Mouse (Mus musculus) neural tube, embryonic 12.5 days (tissue): ENCODE measurements around the gene Shld1. TPM values are rescaled to one million over a fixed set of nuclear protein-coding genes. Genes with fewer than 3 reads are reported as not detected.

Experiments used
- ATAC-seq: fragments of 200-750 bp; cut with Nextera tagmentation; 2 replicates; pipeline ENCODE4 v1.8.0; 2017; ENCODE audit warnings: low read depth, mild to moderate bottlenecking, moderate TSS enrichment, moderate library complexity; ENCODE audit not compliant: low FRiP score
- H3K27ac ChIP-seq: fragments of 300-500 bp; sonication (generic); 2 replicates; pipeline ENCODE4 v1.5.1; 2016
- H3K27me3 ChIP-seq: fragments of 300-500 bp; sonication (generic); replicated peaks from 2 replicates; pipeline ENCODE4 v1.6.1; 2016; ENCODE audit warnings: mild to moderate bottlenecking
- H3K36me3 ChIP-seq: fragments of 300-500 bp; sonication (generic); 2 replicates; pipeline ENCODE4 v1.6.1; 2016; ENCODE audit warnings: mild to moderate bottlenecking
- H3K4me1 ChIP-seq: fragments of 300-500 bp; sonication (generic); 2 replicates; pipeline ENCODE4 v1.6.1; 2016
- H3K4me2 ChIP-seq: fragments of 300-500 bp; sonication (generic); replicated peaks from 2 replicates; pipeline ENCODE4 v1.6.1; 2016; ENCODE audit warnings: mild to moderate bottlenecking
- H3K4me3 ChIP-seq: fragments of 300-500 bp; sonication (generic); 2 replicates; pipeline ENCODE4 v1.5.1; 2016
- H3K9ac ChIP-seq: fragments of 300-500 bp; sonication (generic); 2 replicates; pipeline ENCODE4 v1.6.1; 2016; ENCODE audit warnings: mild to moderate bottlenecking
- H3K9me3 ChIP-seq: fragments of 300-500 bp; sonication (generic); 2 replicates; pipeline ENCODE4 v1.6.1; 2016; ENCODE audit warnings: mild to moderate bottlenecking
- WGBS: fragments of 180-500 bp; shearing (Covaris S2); methylation state at CpG from one replicate; pipeline ENCODE4 v1.1.7; 2016; 5-methylcytosine and 5-hydroxymethylcytosine counted together
- polyA plus RNA-seq: library from polyadenylated mRNA; unstranded; fragments of >200 nt; fragmentation: Nextera tagmentation; extraction: Ambion mirVana; gene quantifications from 2 replicates; pipeline ENCODE4 v1.2.1, GENCODE M21; 2016

Shld1 gene
- polyA plus RNA-seq, 1 experiment from 2014 or later = 21.4 TPM

DNA sequence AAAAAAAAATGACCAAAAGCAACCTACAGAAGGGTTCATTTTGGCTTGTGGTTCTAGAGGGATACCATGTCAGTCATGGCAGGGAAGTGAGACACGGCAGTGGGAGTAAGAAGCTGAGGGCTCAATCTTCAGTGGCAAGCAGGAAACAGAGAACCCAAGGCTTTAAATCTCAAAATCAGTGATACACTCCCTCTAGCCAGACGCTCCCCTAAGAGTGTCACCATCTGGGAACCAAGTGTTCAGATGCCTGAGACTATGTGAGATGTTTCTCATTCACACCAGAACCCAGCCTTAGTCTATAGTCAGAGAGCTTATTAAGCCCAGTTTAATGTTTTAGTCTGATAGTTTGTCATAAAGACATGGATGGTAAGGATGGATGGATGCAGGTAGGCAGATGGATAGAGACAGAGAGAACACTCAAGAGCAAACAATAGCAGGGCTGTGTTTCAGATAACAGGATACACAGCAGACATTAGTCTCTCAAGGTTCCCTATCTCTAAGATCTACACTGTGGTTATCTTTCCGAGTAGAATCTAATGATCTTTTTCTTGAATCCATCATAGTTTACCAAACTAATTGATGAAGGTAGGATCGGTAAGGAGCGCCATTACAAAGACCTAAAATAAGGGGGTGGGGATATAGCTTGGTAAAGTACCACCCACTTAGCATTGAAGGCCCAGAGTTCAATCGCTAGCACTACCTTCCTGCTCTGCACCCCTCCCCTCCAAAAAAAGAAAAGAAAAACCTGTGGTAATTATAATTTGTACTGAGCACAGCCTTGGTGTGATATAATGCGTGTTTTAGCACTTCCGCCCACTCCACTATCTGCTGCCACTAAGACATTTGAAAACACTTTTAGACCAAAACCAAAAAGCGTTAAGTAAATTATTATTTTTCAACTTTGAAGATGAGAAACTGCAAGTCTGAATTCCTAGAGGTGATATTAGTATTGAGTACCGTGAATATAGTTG lies 47.2 kb downstream of the Shld1 start:
- ATAC-seq = no peak
- Histone ChIP-seq H3K4me1 (no peaks in the 10 kb centered on the region), H3K27me3 (no peaks in the 10 kb centered on the region), H3K9me3 (no peaks in the 10 kb centered on the region), H3K36me3 (no peaks in the 10 kb centered on the region), H3K9ac (no peak overlapping the region), H3K4me3 (no peak overlapping the region), H3K4me2 (no peak overlapping the region), H3K27ac (no peak overlapping the region)
- 95% methylated on average over 10 of the region's 10 CpGs for WGBS

DNA sequence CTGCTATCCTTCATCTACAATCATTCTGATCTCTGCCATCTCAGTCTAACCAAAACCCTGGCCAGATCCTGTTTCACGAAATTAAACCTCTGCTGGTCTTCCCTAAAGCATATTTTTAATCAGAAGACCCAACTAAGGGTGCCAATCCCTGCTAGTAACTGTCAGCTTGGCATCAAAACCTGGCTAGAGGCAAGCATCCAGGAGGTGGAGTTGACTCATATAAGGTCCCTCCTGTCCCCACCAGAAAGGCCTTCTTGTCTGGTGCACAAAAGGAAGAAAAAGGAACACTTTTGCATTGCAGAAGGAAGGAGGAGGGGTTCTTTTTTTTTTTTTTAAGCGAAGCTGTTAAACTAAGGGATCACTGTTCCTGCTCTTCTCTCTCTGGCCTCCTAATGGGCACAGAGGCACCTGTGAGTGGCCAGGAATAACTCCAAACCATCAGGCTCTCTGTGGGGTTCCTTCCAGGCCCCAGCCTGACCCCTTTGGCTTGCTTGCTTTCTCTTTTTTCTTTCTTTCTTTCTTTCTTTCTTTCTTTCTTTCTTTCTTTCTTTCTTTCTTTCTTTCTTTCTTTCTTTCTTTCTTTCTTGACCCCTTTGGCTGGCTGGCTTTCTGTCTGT lies 52.2 kb downstream of the Shld1 start:
- no peaks in the 10 kb centered on the region for H3K36me3 ChIP-seq
- no peaks in the 10 kb centered on the region for H3K27me3 ChIP-seq
- WGBS = 58% methylated on average over 2 of the region's 2 CpGs
- H3K4me1 ChIP-seq = no peaks in the 10 kb centered on the region
- H3K9me3 ChIP-seq = no peaks in the 10 kb centered on the region
- no peak overlapping the region for H3K27ac ChIP-seq
- ATAC-seq = no peak
- no peak overlapping the region for H3K4me2 ChIP-seq
- no peak overlapping the region for H3K4me3 ChIP-seq
- H3K9ac ChIP-seq = no peak overlapping the region

DNA sequence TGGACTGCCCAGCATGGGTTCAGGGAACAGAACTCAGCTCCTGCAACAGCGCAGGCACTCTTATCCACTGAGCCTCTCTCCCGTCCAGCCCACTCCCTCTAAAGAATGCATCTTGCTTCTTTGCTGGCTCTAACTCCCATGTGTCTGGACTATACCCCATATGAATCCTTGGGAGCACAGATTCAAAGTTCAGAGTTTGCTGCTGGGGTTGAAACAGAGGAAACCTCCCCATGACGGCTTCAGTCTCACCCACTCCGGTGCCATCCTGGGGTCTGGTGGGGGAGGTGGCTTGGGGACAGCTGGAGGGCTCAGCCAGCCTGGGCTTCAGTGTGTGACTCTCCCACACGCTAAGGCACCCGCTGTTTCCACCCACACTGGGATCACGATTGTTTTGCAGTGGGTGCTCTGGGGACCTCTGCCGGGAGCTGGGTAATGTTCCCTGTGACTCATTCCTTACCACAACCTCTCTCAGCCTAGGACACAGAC lies 55.2 kb downstream of the Shld1 start:
- H3K4me3 ChIP-seq = no peak overlapping the region
- H3K9ac ChIP-seq = no peak overlapping the region
- no peaks in the 10 kb centered on the region for H3K27me3 ChIP-seq
- H3K4me1 ChIP-seq = no peaks in the 10 kb centered on the region
- 64% methylated on average over 8 of the region's 8 CpGs for WGBS
- no peaks in the 10 kb centered on the region for H3K36me3 ChIP-seq
- H3K4me2 ChIP-seq = no peak overlapping the region
- 0 out of 2 replicates have a peak, but pooled peaks have one; percentile 25 for ATAC-seq
- no peaks in the 10 kb centered on the region for H3K9me3 ChIP-seq
- H3K27ac ChIP-seq = no peak overlapping the region

DNA sequence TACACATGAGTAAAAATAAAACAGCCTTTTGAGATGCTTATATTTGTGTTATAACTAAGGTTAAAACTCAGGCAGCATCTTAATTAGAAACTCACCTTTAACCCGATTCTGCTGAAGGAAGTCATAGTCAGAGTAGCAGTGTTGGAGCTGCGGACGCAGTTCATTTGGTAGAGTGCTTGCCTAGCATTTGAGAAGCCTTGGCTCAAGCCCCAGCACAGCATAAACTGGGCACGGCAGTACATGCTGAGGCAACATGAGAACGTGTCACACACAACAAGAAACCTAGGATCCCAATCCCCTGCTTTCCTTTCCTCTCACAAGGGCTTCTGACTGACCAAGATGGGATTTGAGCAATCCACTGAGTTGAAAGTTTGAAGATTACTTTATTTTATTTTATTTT lies 58.1 kb downstream of the Shld1 start:
- no peak for ATAC-seq
- 96% methylated on average over 5 of the region's 5 CpGs for WGBS
- H3K27me3 ChIP-seq = no peaks in the 10 kb centered on the region
- no peaks in the 10 kb centered on the region for H3K4me1 ChIP-seq
- H3K4me2 ChIP-seq = no peak overlapping the region
- H3K9me3 ChIP-seq = no peaks in the 10 kb centered on the region
- no peak overlapping the region for H3K4me3 ChIP-seq
- H3K36me3 ChIP-seq = no peaks in the 10 kb centered on the region
- H3K9ac ChIP-seq = no peak overlapping the region
- no peak overlapping the region for H3K27ac ChIP-seq

DNA sequence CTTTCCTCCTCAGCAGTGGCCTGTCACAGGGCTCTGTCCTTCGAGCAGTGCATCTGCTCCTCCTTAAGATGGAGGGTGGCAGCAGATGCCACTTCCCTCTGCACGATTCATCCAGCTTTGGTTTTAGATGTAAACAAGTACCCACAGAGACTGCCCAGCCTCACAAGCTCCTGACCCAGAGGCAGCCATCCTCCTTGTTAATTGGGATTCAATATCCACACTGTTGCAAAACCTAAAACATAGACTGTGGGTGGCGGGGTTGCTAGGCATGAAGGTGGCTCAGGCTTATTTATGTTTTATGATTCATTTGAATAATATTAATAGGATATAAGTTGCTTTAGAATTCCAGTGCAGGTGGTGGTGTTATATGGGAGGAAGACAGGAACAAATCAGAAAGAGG lies 59.4 kb downstream of the Shld1 start:
- WGBS = 91% methylated on average over 3 of the region's 3 CpGs

DNA sequence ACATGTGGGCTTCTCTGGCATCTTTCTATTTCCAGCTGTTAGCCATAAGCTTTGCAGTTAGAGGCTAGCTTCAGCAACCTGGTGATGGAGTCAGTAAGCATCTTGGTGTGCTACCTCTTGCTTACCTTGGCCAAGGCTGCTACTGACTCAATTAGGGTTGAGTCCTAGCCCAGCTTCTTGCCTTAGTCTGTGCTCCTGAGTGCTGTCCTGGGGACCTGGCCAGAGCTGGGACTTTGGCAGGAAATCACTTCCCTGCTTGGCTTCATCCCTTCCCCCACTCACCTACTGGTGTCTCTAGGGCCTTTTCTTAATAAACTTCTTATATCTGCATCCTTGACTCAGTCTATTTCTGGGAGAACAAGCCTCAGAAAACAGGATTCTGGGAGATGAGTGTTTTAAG lies 64.0 kb downstream of the Shld1 start:
- Histone ChIP-seq H3K9me3 (no peaks in the 10 kb centered on the region), H3K36me3 (no peaks in the 10 kb centered on the region), H3K27me3 (no peaks in the 10 kb centered on the region), H3K4me2 (no peak overlapping the region), H3K27ac (no peak overlapping the region), H3K9ac (no peak overlapping the region), H3K4me3 (no peak overlapping the region), H3K4me1 (no peaks in the 10 kb centered on the region)
- no peak for ATAC-seq

More for the DNA sequence above, 59.4 kb downstream of the Shld1 start:
- no peak overlapping the region for H3K9ac ChIP-seq
- no peaks in the 10 kb centered on the region for H3K9me3 ChIP-seq
- no peaks in the 10 kb centered on the region for H3K4me1 ChIP-seq
- H3K36me3 ChIP-seq = no peaks in the 10 kb centered on the region
- H3K27ac ChIP-seq = no peak overlapping the region
- no peaks in the 10 kb centered on the region for H3K27me3 ChIP-seq
- no peak overlapping the region for H3K4me3 ChIP-seq
- ATAC-seq = no peak
- no peak overlapping the region for H3K4me2 ChIP-seq

DNA sequence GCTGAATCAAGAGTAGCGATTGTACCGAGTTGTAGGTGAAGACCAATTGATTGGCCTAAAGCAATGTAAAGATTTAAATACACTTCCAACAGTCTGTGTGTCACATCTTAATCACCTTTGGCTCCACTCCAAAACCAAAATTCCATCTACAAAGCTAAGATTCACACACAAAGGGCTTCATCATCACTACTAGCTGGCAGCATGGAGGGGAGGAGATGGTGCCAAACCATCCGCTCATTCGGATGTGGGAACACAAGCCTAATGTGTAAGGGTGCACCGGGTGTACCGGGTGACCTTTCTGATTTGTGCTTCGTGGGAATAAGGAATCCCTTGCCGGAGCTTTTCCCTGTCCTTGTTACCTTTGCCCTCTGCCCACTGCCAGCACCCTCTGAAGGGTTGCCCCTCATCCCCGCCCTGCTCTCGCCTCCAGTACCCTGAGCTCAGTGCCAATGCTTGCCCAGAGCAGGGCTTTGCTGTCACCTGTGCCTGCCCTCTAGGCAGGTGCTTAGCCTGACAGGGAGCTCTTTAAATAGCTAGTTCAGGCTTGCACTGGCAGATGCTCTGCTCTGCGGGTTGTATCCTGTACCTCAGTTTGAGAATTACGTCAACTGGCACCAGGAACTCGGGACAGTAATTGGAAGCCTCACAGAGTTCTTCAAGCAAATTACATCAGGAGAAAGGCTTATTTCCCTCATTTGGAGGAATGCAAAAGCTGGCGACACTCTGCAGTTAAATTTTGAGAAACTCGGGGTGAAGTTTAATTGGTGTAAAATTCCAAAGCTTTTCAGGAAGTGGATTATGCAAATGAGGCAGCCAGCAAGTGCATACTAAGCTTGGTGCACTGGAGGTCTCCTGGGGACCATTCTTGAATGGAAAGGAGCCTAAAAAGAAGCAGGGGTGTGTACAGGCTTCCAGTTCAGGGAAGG lies 64.7 kb downstream of the Shld1 start:
- no peaks in the 10 kb centered on the region for H3K36me3 ChIP-seq
- H3K27ac ChIP-seq = no peak overlapping the region
- no peak overlapping the region for H3K9ac ChIP-seq
- no peak for ATAC-seq
- 80% methylated on average over 15 of the region's 15 CpGs for WGBS
- no peak overlapping the region for H3K4me3 ChIP-seq
- H3K27me3 ChIP-seq = no peaks in the 10 kb centered on the region
- H3K4me1 ChIP-seq = no peaks in the 10 kb centered on the region
- H3K9me3 ChIP-seq = no peaks in the 10 kb centered on the region
- no peak overlapping the region for H3K4me2 ChIP-seq

DNA sequence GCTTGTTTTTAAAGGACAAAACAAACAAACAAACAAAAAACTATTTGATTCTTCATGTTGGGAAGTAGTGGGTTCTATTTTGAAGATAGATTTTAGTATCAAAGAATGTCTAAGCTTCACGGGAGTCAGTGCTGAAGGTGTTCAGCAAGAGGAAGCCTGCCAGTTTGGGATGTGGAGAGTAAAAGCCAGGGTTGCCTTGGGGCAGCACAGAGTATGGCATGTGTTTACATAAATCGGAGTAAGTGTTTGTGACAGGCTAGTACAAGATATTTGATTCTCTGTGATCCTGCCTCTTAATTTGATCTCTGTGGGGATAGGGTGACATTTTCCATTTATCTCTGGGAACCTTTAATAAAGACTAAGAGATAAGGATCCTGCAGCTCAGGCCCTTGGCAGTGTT lies 65.7 kb downstream of the Shld1 start:
- no peaks in the 10 kb centered on the region for H3K36me3 ChIP-seq
- 91% methylated on average over 2 of the region's 2 CpGs for WGBS
- H3K4me3 ChIP-seq = no peak overlapping the region
- H3K27me3 ChIP-seq = no peaks in the 10 kb centered on the region
- no peaks in the 10 kb centered on the region for H3K9me3 ChIP-seq
- no peaks in the 10 kb centered on the region for H3K4me1 ChIP-seq
- no peak overlapping the region for H3K27ac ChIP-seq
- no peak overlapping the region for H3K9ac ChIP-seq
- ATAC-seq = no peak
- H3K4me2 ChIP-seq = no peak overlapping the region

DNA sequence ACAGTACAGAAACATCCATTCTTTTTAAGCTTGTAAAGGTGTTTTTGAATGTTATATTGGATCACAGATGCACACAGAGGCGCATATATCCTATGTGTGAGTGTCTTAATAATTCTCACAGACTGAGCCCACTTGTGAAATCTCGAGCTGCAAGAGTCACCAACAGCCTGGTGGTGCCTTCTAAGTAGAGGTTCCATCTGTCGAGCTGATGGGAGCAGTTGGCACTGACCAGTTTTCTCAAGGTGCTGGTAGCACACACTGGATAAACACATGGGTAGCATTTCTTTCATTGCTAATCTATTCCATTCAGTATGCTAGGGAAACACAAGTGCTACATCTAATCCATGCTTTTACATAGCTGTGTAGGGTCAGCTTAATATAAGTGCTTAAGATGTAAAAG lies 66.4 kb downstream of the Shld1 start:
- H3K27ac ChIP-seq = no peak overlapping the region
- no peaks in the 10 kb centered on the region for H3K36me3 ChIP-seq
- no peaks in the 10 kb centered on the region for H3K4me1 ChIP-seq
- no peaks in the 10 kb centered on the region for H3K27me3 ChIP-seq
- ATAC-seq = no peak
- no peaks in the 10 kb centered on the region for H3K9me3 ChIP-seq
- 87% methylated on average over 3 of the region's 3 CpGs for WGBS
- H3K4me2 ChIP-seq = no peak overlapping the region
- no peak overlapping the region for H3K4me3 ChIP-seq
- no peak overlapping the region for H3K9ac ChIP-seq

DNA sequence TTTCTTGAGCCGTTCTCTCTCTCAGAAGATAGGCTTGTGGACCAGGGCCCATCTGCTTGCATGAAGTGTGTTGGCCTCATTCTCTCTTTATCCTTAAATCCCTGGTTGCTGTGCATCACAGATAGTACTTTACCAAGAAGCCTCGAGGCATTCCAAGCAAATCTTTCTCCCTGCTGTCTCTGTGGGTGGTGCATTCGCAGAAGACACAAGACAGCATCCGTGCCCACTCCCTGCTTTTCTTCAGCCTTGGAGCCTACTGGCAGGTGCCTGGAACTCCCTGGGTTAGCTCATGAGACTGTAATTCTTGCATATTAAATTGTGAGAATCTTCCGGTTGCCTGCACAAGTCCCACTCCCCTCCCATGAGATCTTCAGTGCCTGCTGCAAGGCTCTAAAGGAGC lies 71.2 kb downstream of the Shld1 start:
- WGBS = 79% methylated on average over 5 of the region's 5 CpGs
- no peak for ATAC-seq

DNA sequence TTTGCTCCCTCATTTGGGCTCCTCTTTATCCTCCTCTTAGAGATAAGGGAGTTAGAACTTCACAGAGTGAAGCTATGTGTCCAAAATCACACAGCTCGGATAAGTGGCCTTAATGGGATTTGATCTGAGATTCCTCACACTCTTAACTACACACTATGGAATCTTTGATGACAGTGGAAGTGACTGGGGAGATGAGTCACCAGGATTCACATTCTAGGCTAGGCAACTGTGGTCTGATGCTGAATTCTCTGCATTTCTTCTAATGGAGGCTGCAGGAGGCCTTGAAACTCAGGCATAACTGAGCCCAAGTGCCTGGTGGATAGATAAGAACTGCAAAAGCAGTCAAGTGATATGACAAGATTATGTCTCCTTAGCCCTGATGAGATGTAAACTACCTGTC lies 84.1 kb downstream of the Shld1 start:
- H3K9ac ChIP-seq = no peak overlapping the region
- no peaks in the 10 kb centered on the region for H3K4me1 ChIP-seq
- WGBS = 80% methylated on average over 1 of the region's 1 CpGs
- no peak overlapping the region for H3K27ac ChIP-seq
- H3K4me3 ChIP-seq = no peak overlapping the region
- no peak overlapping the region for H3K4me2 ChIP-seq
- ATAC-seq = no peak
- H3K9me3 ChIP-seq = no peaks in the 10 kb centered on the region
- H3K36me3 ChIP-seq = no peaks in the 10 kb centered on the region
- no peaks in the 10 kb centered on the region for H3K27me3 ChIP-seq

More for the DNA sequence above, 71.2 kb downstream of the Shld1 start:
- Histone ChIP-seq H3K9ac (no peak overlapping the region), H3K4me3 (no peak overlapping the region), H3K4me1 (no peaks in the 10 kb centered on the region), H3K9me3 (no peaks in the 10 kb centered on the region), H3K4me2 (no peak overlapping the region), H3K27me3 (no peaks in the 10 kb centered on the region), H3K36me3 (no peaks in the 10 kb centered on the region), H3K27ac (no peak overlapping the region)

DNA sequence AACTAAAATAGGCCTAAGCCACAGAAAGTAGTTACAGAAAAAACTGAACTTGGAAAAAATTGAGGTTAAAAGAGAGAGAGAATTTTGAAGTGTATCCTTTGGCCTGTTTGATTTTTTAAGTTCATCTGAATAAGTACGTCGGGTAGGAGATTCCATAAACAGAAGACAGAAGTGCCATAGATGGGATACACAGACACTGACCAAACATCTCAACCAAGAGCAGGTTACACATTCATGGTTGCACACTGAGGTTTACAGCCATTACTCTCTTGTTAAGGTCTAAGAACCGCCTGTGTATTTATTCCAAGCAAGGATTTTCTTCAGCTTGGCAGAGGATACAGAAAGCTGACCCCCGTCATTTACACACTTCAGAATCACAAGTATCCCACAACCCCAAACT lies 94.2 kb downstream of the Shld1 start, which contains the start of gene Chgb:
Gene Chgb, plus strand, starts transcription at position 301 of the 400 bp plus-strand sequence.
- no peak for ATAC-seq
- whole genome bisulfite sequencing = 11% methylated on average over 4 of the region's 4 CpGs
- H3K27ac ChIP-seq = peak within 1 kb of the TSS; percentile 84

More for the DNA sequence above, 94.2 kb downstream of the Shld1 start, which contains the start of gene Chgb:
- Histone ChIP-seq H3K9me3 (no peaks in the 10 kb centered on the region), H3K4me3 (peak within 1 kb of the TSS; percentile 45), H3K36me3 (no peaks in the 10 kb centered on the region), H3K27me3 (no peaks in the 10 kb centered on the region), H3K4me1 (peaks cover 6% of the 10 kb centered on the region; the same call in 1 of the 2 replicates), H3K4me2 (peak within 1 kb of the TSS; percentile 71), H3K9ac (peak within 1 kb of the TSS; percentile 74)
